Mouse (Mus musculus) T-cell, adult 2 months (primary cell): ENCODE data around the gene Arid1a.
A peak's percentile ranks its signal among the peaks of the same experiment; 100 is the strongest.
"Not testable (repeated sequence)": the region's sequence is repeated elsewhere in the genome, so short reads cannot be mapped to it uniquely, and the experiment has no call there.

Experiments
- DNase-seq: peaks from one replicate; pipeline ENCODE4 v3.0.0; 2022; ENCODE audit warnings: low spot score

Arid1a gene

DNA sequence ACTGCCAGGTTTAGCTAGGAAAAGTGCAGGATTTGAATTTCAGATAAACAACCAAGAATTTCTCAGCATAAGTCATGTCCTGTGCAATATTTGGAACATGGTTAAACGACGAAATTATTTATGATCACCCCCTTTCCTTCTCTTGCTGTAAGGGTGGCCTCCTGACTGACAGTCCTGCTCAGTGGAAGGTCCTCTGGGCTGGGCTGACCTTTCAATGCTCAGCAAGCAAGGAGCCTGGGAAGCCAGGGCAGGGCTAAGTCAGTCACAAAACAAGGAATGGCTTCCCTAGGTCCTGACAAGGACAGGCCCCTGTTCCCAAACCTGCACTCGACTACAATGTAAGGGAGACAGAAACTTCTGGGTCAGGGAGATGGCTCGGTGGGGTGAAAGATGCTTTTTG, 104.6 kb downstream of the Arid1a start:
- DNase-seq: no peak

GRCm38 (mm10) chr4:133651445-133651844, 105.1 kb downstream of the Arid1a start:
- DNase-seq: no peak

DNA sequence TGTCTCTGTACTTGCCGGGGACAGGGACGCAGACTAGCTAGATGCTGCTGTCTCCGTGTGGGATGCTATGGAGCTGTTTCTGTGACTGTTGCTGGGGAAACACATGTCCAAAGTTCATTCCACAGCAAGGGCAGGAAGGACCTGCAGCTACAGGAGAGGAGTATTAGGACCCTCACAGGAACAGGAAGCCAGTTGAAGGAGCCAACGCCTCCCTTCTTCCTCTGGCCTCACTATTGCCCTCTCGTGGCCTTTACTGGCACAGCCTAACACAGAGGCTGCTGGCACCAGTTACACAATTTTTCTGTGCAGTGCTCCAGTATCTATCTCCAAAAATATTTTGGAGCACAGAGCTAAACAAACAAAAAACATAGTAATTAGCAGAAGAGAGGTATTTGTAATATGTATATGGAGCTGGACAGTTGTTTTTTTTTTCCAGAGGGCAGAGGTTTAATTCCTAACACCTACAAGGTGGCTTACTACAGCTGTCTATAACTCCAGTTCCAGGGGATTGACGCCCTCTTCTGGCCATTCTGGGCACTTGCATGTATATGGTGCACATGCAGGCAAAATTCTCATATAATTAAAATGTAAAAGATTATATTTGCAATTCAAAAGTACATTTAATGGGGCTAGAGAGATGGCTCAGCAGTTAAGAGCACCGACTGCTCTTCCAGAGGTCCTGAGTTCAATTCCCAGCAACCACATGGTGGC, 106.4 kb downstream of the Arid1a start, which contains the start of gene Zdhhc18:
Zdhhc18 (minus strand) TSS at position 166 of the 711 bp plus-strand sequence.
- peak; percentile 84 for DNase-seq

GRCm38 (mm10) chr4:133649464-133649863, 107.1 kb downstream of the Arid1a start:
- DNase-seq: not testable (repeated sequence)

DNA sequence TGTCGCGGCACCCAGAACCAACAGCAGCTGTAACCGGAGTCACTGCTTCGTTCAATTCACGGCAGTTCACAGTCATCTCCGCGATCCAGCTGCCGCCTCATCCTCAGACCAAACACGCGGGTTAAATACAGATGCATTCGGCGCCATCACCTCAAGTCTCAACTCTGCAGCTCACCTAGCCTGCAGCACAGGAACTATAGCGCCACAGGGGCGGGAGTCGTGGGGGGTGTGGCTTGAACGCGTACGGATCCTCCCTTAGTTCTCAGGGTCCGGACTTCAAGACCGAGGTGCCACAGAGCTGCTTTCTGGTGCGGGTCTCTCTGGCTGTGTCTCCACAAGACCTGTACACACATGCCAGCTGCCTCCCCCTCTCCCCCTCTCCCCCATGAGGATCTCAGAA, 110.9 kb downstream of the Arid1a start:
- no peak for DNase-seq

- DNase-seq: no peak
Measured at GRCm38 (mm10) chr4:133645195-133645594, 111.4 kb downstream of the Arid1a start.

DNA sequence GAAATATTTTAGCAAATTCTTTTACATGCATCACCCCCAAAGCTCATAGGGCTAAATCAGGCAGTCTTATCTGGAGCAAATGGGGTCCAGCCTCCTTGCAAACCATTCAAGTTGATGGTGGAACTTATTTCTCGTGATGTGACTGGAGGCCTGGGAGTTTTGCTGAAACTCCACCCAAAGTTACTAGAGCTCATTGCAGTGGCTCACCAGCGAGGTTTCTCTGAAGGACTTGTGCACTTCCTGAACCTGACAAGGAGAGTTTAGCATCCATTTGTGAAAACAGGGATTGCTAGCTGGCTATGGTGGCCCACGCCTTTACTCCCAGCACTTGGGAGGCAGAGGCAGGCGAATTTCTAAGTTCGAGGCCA, 122.5 kb downstream of the Arid1a start:
- DNase-seq: no peak

GRCm38 (mm10) chr4:133633332-133634042, 123.1 kb downstream of the Arid1a start:
- peak; percentile 92 for DNase-seq

GRCm38 (mm10) chr4:133632483-133633327, 123.9 kb downstream of the Arid1a start:
- peak; percentile 52 for DNase-seq

- peak; percentile 53 for DNase-seq
Measured at GRCm38 (mm10) chr4:133631769-133632411, 124.7 kb downstream of the Arid1a start.

DNA sequence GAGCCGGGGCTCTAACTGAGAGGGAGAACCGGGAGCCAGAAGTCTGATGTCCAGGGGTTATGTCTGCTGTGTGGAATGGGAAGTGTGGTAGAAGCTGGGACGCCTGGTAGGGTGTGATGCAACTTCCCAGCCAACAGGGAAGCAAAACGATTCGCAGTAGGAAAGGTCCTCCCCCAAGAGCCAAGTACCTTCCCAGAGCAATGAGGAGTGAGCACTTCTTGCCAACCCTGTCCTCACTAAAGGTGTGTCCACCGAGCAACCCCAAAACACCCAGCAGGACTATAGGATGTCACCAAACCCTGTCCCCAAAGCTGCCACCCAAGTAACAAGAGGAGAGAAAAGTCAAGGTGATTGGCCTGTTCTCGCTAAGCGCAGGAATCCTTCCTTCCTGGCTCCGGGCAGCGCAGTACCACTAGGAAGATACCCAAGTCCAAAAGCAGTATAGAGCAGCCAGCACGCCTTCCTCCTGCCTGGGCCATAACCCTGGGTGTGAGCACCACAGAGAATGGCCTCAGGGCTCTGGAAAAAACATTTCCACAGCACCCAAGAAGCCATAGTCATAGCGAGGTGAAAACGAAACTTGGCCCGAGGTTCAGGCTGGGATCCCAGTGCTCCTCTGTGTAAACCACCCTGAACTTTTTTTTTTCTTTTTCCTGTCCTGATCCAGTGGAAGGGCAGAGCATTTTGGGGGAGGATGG, 125.3 kb downstream of the Arid1a start:
- DNase-seq: no peak

- DNase-seq: no peak
Measured at GRCm38 (mm10) chr4:133630326-133630920, 126.1 kb downstream of the Arid1a start.

- peak; percentile 71 for DNase-seq
Measured at GRCm38 (mm10) chr4:133629191-133629590, 127.4 kb downstream of the Arid1a start.
